Mouse (Mus musculus) brain, embryonic 14.5 days (tissue): ENCODE measurements around the gene Stat3.

Experiments
- CTCF ChIP-seq: fragments of 200-500 bp; IDR thresholded peaks from 2 replicates; pipeline ENCODE4 v1.5.1; 2012; ENCODE audit warnings: inconsistent platforms, mild to moderate bottlenecking, moderate library complexity, borderline replicate concordance; ENCODE audit not compliant: insufficient read depth, insufficient read length; ENCODE audit errors: extremely low read depth
- POLR2A ChIP-seq: fragments of 200-500 bp; IDR thresholded peaks from 2 replicates; pipeline ENCODE4 v1.6.1; 2012; ENCODE audit warnings: mild to moderate bottlenecking, inconsistent platforms, borderline replicate concordance; ENCODE audit not compliant: poor library complexity, insufficient read depth, insufficient read length, severe bottlenecking; ENCODE audit errors: extremely low read depth

DNA sequence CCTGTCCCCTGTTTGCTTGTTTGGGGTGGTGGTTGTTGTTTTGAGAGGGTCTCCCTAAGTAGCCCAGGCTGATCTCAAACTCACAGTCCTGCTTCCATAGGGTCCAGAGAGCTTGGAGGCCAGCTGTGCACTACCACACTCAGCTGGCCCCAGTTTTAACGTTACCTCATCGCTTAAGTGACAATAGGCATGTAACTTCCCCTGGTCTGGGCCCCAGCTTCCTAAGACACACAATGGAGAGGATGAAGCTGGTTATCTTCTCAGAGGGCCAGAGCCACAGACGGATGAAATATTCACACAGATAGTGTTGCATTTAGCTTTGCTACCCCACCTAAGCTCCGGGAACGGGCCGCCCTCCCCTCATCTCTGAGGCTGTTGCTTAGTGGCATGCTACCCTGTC lies 26.4 kb upstream of the Stat3 start:
- TF ChIP-seq CTCF (no peak), POLR2A (no peak)
